Mouse (Mus musculus) liver, embryonic 11.5 days (tissue): ENCODE measurements around the gene Capn1. TPM values are rescaled to one million over a fixed set of nuclear protein-coding genes. Genes with fewer than 3 reads are reported as not detected.

Experiments used
- ATAC-seq: fragments of 200-750 bp; cut with Nextera tagmentation; replicated peaks from 2 replicates; pipeline ENCODE4 v1.8.0; 2017; ENCODE audit warnings: moderate number of reproducible peaks, mild to moderate bottlenecking, moderate TSS enrichment, moderate library complexity; ENCODE audit not compliant: low FRiP score
- DNase-seq: peaks from one replicate; pipeline ENCODE4 v3.0.0-alpha.2; 2017; ENCODE audit warnings: low spot score
- H3K27ac ChIP-seq: fragments of 300-500 bp; sonication (generic); 2 replicates; pipeline ENCODE4 v1.5.1; 2014; ENCODE audit warnings: mild to moderate bottlenecking, low read depth, low read length, control low read depth
- H3K27me3 ChIP-seq: fragments of 300-500 bp; sonication (generic); replicated peaks from 2 replicates; pipeline ENCODE4 v1.6.1; 2014; ENCODE audit warnings: low read length, mixed read lengths; ENCODE audit not compliant: control insufficient read depth, insufficient read depth
- H3K36me3 ChIP-seq: fragments of 300-500 bp; sonication (generic); 2 replicates; pipeline ENCODE4 v1.6.1; 2014; ENCODE audit warnings: mild to moderate bottlenecking, low read length, moderate library complexity, mixed read lengths; ENCODE audit not compliant: control insufficient read depth, insufficient read depth
- H3K4me1 ChIP-seq: fragments of 300-500 bp; sonication (generic); replicated peaks from 2 replicates; pipeline ENCODE4 v1.6.1; 2014; ENCODE audit warnings: low read length, mixed read lengths; ENCODE audit not compliant: control insufficient read depth, insufficient read depth
- H3K4me2 ChIP-seq: fragments of 300-500 bp; sonication (generic); 2 replicates; pipeline ENCODE4 v1.6.1; 2014; ENCODE audit warnings: mild to moderate bottlenecking, control low read depth, moderate library complexity
- H3K4me3 ChIP-seq: fragments of 300-500 bp; sonication (generic); 2 replicates; pipeline ENCODE4 v1.5.1; 2014; ENCODE audit warnings: low read depth, low read length, control low read depth
- H3K9ac ChIP-seq: fragments of 300-500 bp; sonication (generic); 2 replicates; pipeline ENCODE4 v1.6.1; 2014; ENCODE audit warnings: low read depth, low read length, control low read depth
- H3K9me3 ChIP-seq: fragments of 300-500 bp; sonication (generic); 2 replicates; pipeline ENCODE4 v1.6.1; 2016; ENCODE audit warnings: low read length, inconsistent platforms, mixed read lengths; ENCODE audit not compliant: control insufficient read depth
- WGBS: fragments of 180-500 bp; shearing (Covaris S2); extraction: QIAGEN DNeasy Blood & Tissue Kit; methylation state at CpG from one replicate; pipeline ENCODE4 v1.1.7; 2014; 5-methylcytosine and 5-hydroxymethylcytosine counted together
- polyA plus RNA-seq: library from polyadenylated mRNA; unstranded; fragments of >200 nt; fragmentation: Nextera tagmentation; extraction: Ambion mirVana; gene quantifications from 2 replicates; pipeline ENCODE4 v1.2.1, GENCODE M21; 2014

Capn1 gene
- polyA plus RNA-seq, 1 experiment from 2014 or later: 25.2 TPM

GRCm38 (mm10) chr19:6056696-6057095 lies 41.0 kb upstream of the Capn1 start:
- 58% methylated on average over 4 of the region's 4 CpGs for WGBS
- peak overlapping the region; percentile 80 for H3K4me2 ChIP-seq
- ATAC-seq: no peak
- peak overlapping the region; percentile 91 for H3K4me3 ChIP-seq
- DNase-seq: no peak
- peaks cover 45% of the 10 kb centered on the region for H3K36me3 ChIP-seq
- peak overlapping the region; percentile 97 for H3K9ac ChIP-seq
- peaks cover 13% of the 10 kb centered on the region; the same call in 1 of the 2 replicates for H3K4me1 ChIP-seq
- no peak overlapping the region for H3K27ac ChIP-seq
- H3K9me3 ChIP-seq: no peaks in the 10 kb centered on the region
- H3K27me3 ChIP-seq: no peaks in the 10 kb centered on the region

GRCm38 (mm10) chr19:6054296-6054695 lies 38.6 kb upstream of the Capn1 start:
- H3K27me3 ChIP-seq: no peaks in the 10 kb centered on the region
- H3K4me3 ChIP-seq: no peak overlapping the region
- 0 out of 2 replicates have a peak overlapping the region, but pooled peaks have one; percentile 13 for H3K9ac ChIP-seq
- no peak overlapping the region for H3K27ac ChIP-seq
- DNase-seq (no peak), ATAC-seq (no peak)
- H3K4me1 ChIP-seq: peaks cover 13% of the 10 kb centered on the region; the same call in 1 of the 2 replicates
- 86% methylated on average over 5 of the region's 5 CpGs for WGBS
- H3K9me3 ChIP-seq: no peaks in the 10 kb centered on the region
- no peak overlapping the region for H3K4me2 ChIP-seq
- H3K36me3 ChIP-seq: peaks cover 64% of the 10 kb centered on the region

- Histone ChIP-seq H3K27ac (no peak overlapping the region), H3K36me3 (peaks cover 65% of the 10 kb centered on the region), H3K9ac (no peak overlapping the region), H3K4me3 (no peak overlapping the region), H3K4me2 (no peak overlapping the region), H3K9me3 (no peaks in the 10 kb centered on the region), H3K4me1 (peaks cover 19% of the 10 kb centered on the region), H3K27me3 (no peaks in the 10 kb centered on the region)
- WGBS: 87% methylated on average over 7 of the region's 7 CpGs
- no peak for DNase-seq
- no peak for ATAC-seq
Measured at GRCm38 (mm10) chr19:6052516-6052915, 36.8 kb upstream of the Capn1 start.

- Histone ChIP-seq H3K36me3 (peaks cover 48% of the 10 kb centered on the region), H3K9ac (no peak overlapping the region), H3K9me3 (no peaks in the 10 kb centered on the region), H3K4me2 (peak overlapping the region; percentile 85), H3K27me3 (no peaks in the 10 kb centered on the region), H3K4me3 (peak overlapping the region; percentile 14; the same call in 1 of the 2 replicates), H3K27ac (peak overlapping the region; percentile 10; the same call in 1 of the 2 replicates), H3K4me1 (peaks cover 14% of the 10 kb centered on the region; the same call in 1 of the 2 replicates)
- ATAC-seq: peak; percentile 17; the same call in 1 of the 2 replicates
- WGBS: 71% methylated on average over 11 of the region's 11 CpGs
- DNase-seq: no peak
Measured at GRCm38 (mm10) chr19:6048681-6049410, 33.1 kb upstream of the Capn1 start.

GRCm38 (mm10) chr19:6047899-6048166 lies 32.1 kb upstream of the Capn1 start:
- Histone ChIP-seq H3K27ac (peak overlapping the region; percentile 42; the same call in 1 of the 2 replicates), H3K27me3 (no peaks in the 10 kb centered on the region), H3K4me2 (peak overlapping the region; percentile 85), H3K9ac (peak overlapping the region; percentile 96), H3K9me3 (no peaks in the 10 kb centered on the region), H3K36me3 (peaks cover 38% of the 10 kb centered on the region), H3K4me3 (peak overlapping the region; percentile 88), H3K4me1 (peaks cover 14% of the 10 kb centered on the region; the same call in 1 of the 2 replicates)
- ATAC-seq: no peak
- no peak for DNase-seq
- WGBS: 72% methylated on average over 8 of the region's 8 CpGs

- peak overlapping the region; percentile 85 for H3K4me2 ChIP-seq
- DNase-seq (no peak), ATAC-seq (peak; percentile 8; the same call in 1 of the 2 replicates)
- no peaks in the 10 kb centered on the region for H3K9me3 ChIP-seq
- no peaks in the 10 kb centered on the region for H3K27me3 ChIP-seq
- H3K4me3 ChIP-seq: peak overlapping the region; percentile 88
- 1% methylated on average over 44 of the region's 44 CpGs for WGBS
- peaks cover 33% of the 10 kb centered on the region for H3K36me3 ChIP-seq
- peak overlapping the region; percentile 96 for H3K9ac ChIP-seq
- peak overlapping the region; percentile 99 for H3K27ac ChIP-seq
- peaks cover 14% of the 10 kb centered on the region; the same call in 1 of the 2 replicates for H3K4me1 ChIP-seq
Measured at GRCm38 (mm10) chr19:6047154-6047898, 31.6 kb upstream of the Capn1 start.

GRCm38 (mm10) chr19:6046294-6047153 lies 30.8 kb upstream of the Capn1 start, which contains the start of gene Syvn1:
Gene Syvn1, plus strand, starts transcription at chr19:6046576.
- H3K36me3 ChIP-seq: peaks cover 27% of the 10 kb centered on the region
- H3K9me3 ChIP-seq: no peaks in the 10 kb centered on the region
- WGBS: under 1% methylated on average over 65 of the region's 65 CpGs
- H3K9ac ChIP-seq: peak within 1 kb of the TSS; percentile 96
- H3K4me3 ChIP-seq: peak within 1 kb of the TSS; percentile 88
- peaks cover 14% of the 10 kb centered on the region; the same call in 1 of the 2 replicates for H3K4me1 ChIP-seq
- peak within 1 kb of the TSS; percentile 99 for H3K27ac ChIP-seq
- peak; percentile 87 for ATAC-seq
- H3K4me2 ChIP-seq: peak within 1 kb of the TSS; percentile 85
- no peaks in the 10 kb centered on the region for H3K27me3 ChIP-seq
- DNase-seq: peak; percentile 93
